Mouse (Mus musculus) cerebellum, adult 9-11 months (tissue): ENCODE results near the gene Hip1.
"Not testable (repeated sequence)": the region's sequence is repeated elsewhere in the genome, so short reads cannot be mapped to it uniquely, and the experiment has no call there.

Source experiments
- DNase-seq: peaks from one replicate; pipeline ENCODE4 v3.0.0; 2022

Hip1 gene

GRCm38 (mm10) chr5:135489695-135490294 is 55.1 kb downstream of the Hip1 start:
- DNase-seq, result no peak

DNA sequence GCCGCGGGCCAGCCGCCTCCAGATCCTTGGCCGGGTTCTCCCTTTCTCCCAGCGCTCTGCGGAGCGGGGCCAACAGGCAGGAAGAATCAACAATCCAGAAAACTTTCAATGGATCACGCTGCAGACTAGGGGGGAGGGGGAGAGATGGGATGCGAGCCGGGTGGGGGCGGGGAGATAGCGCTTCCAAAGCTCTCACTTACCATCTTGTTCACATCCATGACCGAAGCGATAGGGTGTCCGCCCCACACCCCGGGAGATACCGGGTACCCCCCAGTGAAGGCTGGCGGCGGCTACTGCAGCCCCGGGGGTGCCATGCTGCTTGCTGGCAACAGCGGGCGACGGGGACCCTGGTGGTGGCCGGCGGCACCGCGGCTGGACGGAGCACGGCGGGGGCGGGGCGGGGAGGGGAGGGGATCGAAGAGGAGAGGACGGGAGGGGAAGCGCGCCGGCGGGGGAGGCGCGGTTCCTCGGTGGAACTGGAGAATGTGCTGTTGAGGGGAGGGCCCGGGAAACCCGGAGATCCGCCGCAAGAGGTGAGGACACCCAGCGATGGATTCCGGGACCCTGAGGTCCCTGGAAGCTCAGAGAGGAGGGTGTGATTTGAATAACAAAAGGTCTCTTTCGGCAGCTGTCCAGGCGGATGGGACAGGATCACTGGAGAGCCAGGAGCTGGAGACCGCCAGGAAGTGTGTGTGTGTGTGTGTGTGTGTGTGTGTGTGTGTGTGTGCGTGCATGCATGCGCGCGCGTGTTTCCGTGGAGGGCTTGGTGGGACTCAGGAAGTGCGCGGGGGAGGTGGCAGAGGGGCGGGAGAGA is 55.8 kb downstream of the Hip1 start:
- DNase-seq, result peak; percentile 46

DNA sequence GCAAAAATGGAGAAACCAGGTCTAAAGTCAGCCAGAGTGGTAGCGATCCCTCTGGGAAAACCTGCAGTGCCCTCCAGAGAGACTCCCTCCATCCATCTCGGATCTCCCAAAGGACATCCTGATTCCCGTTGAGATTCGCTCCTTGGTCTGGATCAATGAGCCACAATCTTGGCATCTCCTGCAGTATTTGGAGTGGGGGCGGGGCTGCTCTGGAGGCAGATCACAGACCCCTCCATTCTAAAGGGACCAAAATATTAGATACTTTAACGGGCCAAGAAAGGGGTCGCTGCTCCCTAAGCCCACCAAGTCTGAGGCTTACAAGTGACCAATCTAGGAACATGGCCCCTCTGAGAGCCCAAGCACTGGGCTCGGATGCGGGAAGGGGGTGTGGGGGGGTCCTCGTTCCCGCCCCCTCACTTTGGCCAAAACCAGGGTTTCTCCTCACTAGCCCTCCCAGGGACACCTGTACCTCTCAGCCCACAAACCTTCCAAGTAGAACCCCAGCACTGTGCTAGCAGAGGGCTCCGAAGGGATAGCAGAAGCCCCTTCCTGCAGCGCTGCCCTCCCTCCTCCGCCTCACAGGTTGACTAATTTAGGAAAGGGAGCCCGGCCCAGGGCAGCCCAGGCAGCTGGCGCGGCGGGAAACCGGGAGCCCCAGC is 56.6 kb downstream of the Hip1 start:
- no peak for DNase-seq

DNA sequence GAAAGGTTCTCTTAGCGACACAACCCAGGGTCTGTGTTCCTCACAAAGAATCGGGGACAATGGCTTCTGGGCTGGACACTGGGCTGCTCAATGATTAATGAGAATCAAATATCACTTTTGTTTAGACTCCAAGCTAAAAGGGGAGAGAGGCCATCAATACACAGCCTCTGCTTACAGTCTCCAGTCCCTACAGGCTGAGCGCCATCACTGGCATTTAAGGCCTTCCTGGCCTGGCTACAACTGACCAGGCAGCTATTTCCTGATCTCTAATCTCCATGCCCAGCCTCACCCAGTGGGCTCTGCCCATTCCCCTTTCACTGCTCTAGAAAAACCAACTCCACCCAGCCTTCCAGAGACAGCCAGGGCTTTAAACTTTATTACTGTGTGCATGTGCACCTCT is 59.6 kb downstream of the Hip1 start:
- no peak for DNase-seq

DNA sequence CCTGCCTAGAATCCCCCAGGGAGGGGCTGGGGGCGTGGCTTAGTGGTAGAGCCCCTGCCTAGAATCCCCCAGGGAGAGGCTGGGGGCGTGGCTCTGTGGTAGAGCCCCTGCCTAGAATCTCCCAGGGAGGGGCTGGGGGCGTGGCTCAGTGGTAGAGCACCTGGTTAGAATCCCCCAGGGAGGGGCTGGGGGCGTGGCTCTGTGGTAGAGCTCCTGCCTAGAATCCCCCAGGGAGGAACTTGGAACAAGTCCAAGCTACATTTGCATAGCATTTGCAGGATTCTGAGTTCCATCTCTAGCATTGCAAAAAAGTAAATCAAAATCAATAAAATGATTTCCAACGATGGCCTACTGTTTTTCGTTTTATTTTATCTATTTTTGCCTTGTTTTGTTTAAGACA is 61.1 kb downstream of the Hip1 start:
- not testable (repeated sequence) for DNase-seq

- no peak for DNase-seq
These were observed 65.9 kb downstream of the Hip1 start for GRCm38 (mm10) chr5:135478877-135479600.

DNA sequence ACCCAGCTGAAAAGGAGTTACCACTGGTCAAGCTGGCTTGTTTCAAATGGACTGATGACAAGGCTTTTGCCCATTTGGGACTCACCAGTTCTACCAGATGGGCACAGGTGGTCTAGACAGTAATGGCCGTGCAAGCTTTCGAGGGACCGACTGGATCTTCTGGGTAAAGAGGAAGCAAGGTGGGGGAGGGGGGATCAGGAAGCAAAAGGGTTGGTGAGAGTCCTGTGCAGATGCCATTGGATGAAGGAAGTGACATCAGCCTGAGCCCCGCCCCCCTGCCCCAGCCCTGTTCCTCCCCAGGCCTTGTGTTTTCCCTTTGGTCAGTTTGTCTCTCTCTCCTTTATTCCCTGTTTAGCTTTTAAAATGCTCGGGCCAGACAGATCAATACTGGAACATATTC is 68.7 kb downstream of the Hip1 start:
- DNase-seq, result no peak

DNA sequence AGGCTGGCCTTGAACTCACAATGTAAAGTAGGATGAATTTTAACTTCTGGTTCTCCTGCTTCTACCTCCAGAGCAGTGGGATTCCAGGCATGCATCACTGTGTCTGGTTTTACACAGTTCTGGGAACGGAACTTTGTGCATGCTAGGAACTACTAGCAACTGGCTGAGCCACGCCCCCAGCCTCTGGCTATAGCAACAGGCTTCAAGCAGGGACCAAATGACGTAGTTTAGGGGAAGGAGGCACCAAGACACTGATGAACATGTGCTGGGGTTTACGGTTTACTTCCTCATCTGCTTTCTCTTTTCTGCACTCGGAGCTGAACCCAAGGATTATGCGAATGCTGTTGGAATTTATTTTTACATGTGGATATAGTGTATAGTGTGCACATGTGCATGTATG is 72.5 kb downstream of the Hip1 start:
- no peak for DNase-seq

- no peak for DNase-seq
These were observed 73.2 kb downstream of the Hip1 start for GRCm38 (mm10) chr5:135471747-135472146.

DNA sequence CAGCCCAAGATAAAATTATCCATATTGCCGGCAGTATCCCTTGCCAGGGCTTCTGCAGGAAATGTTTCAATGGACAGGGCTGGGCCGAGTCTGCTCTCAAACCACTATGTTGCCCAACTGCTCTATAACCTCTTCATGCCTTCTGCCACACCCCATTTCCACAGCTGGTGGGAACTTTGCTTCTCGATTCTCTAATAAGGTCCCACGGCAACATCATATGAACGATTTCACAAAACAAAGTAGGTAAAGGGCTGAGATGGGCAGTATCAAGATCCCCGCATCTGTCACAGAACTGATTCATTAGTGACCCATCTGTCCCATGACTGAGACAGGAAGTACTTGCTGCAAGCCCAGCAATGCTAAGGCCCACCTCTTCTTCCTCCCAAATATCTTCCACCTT is 76.6 kb downstream of the Hip1 start:
- DNase-seq, result no peak

DNA sequence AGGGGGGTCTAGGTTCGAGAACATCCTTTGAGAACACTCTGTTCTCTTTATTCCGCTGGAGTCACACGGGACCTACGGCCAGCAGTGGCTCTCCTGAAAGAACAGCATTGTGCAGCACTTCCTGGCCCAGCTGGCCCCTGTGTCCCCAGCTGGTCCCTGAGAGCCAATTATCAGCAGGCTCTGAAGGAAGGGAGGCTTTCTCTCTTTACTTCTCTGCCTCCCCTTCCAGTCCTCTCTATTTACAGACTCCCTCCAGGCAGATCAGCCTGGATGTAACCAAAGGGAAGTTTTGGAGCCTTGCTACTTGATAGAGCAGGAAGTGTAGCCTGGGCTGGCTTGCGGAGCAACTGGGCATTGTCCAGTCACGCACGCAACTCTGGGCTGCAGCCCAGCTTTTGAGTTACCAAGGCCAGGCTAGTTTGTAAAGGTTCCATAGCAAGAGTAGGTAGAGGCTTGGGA is 79.1 kb downstream of the Hip1 start:
- peak; percentile 38 for DNase-seq

DNA sequence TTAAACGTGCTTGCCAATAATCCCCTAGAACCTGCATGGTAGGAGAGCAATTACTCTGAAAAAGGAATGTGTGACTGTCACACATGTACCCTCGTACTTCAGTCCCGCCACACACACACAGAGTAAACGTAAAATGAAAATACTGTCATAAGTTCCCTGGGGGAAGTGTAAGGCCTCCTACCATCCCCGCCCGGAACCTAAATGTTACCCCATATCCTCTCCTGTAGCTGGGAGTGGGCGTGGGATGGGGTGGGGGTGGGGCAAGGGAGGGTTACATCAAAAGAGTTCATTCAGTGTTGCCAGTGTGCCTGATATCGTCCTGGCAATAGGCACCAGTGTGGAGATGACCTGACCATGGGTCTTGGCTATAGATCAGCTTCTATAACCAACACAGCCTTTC is 81.5 kb downstream of the Hip1 start:
- DNase-seq, result no peak

- DNase-seq, result no peak
These were observed 84.1 kb downstream of the Hip1 start for GRCm38 (mm10) chr5:135460833-135461173.

DNA sequence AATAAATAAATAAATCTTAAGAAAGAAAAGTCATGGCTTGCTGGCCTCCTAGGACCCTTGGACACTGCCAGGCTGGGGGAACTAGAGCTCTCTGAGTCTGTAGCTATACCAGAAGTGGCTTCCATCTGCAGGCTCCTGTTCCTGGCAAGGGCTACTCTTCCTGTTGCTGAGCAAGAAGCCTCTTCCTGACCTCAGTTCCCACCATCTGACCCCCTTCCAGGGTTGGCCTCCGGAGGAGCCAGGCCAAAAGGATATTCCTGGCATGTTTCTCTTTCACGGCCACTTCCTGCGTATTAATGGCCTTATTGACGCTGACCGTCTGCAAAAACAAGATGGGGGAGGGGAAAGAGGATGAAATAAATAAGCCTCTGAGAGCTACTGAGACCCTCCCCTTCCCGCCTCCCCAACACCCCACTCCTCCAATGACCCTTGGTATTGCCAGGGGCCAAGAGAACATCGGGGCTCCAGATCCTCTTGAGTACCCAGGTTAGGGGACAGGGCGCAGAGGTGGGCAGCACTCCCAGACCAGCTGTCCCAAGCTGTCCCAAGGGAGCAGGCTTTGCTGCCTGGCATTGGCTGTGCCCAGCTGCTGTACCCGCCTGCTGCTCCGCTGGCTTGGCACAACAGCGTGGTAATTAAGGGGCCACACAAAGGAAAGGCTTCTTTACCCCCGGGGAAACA is 84.6 kb downstream of the Hip1 start:
- DNase-seq, result peak; percentile 61

GRCm38 (mm10) chr5:135459486-135459885 is 85.4 kb downstream of the Hip1 start:
- no peak for DNase-seq

GRCm38 (mm10) chr5:135457961-135458360 is 87.0 kb downstream of the Hip1 start:
- no peak for DNase-seq

DNA sequence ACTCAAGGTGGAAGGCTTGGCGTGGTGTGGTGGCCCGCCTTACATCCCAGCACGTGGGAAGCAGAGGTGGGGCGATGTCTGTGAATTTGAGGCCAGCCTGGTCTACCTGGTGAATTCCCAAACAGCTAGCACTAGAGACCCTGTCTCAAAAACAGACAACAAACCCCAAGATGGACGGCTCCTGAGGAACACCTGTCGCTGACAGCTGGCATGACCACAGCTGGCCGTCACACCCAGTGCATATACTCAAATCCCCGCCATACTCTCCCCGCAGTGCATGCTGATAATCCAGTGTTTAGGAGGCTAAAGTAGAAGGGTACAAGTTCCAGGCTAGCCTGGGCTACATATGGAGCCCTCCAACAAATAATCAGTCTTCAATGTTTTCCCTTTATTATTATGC is 88.4 kb downstream of the Hip1 start:
- no peak for DNase-seq

DNA sequence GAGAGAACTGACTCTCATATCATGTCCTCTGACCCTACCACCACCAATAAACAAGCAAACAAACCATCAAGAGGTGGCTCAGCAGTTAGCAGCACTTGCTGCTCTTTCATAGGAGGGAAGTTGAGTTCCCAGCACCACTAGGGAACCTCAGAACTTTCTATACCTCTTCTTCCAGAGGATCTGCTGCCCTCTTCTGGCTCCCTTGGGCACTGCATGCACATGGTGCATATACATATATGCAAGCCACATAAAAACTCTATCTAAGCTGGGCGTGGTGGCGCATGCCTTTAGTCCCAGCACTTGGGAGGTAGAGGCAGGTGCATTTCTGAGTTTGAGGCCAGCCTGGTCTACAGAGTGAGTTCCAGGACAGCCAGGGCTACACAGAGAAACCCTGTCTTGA is 90.7 kb downstream of the Hip1 start:
- no peak for DNase-seq

GRCm38 (mm10) chr5:135451559-135451958 is 93.4 kb downstream of the Hip1 start:
- not testable (repeated sequence) for DNase-seq

- no peak for DNase-seq
These were observed 93.8 kb downstream of the Hip1 start for GRCm38 (mm10) chr5:135451100-135451499.

GRCm38 (mm10) chr5:135445755-135446154 is 99.2 kb downstream of the Hip1 start:
- no peak for DNase-seq

DNA sequence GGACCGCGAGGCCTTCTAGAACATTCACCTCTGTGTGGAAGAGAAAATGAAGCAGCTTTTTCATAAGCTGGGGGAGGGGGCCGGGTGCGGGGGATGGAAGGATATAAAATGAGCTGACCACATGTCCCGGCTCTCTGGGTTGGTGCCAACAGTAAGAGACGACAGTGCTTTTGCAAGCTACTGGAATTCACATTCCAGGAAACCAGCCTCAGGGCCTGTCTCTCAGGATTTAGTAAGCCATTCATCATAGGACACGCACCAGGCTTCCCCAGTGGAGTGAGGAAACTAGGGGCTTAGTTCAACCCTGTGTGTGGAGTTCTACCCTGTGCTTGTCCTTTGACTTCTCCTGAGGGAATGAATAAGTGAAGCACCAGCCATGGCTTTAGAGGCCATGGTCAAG is 102.5 kb downstream of the Hip1 start:
- no peak for DNase-seq

- DNase-seq, result no peak
These were observed 109.9 kb downstream of the Hip1 start for GRCm38 (mm10) chr5:135435039-135435438.
